Mouse (Mus musculus): ENCODE measurements at regions not wholly inside any gene's neighbourhood (a gene's known extent, or its start where the extent isn't known, plus 50 kb on each side); places are given as distances from the start of the nearest gene placed in this dataset.

DNA sequence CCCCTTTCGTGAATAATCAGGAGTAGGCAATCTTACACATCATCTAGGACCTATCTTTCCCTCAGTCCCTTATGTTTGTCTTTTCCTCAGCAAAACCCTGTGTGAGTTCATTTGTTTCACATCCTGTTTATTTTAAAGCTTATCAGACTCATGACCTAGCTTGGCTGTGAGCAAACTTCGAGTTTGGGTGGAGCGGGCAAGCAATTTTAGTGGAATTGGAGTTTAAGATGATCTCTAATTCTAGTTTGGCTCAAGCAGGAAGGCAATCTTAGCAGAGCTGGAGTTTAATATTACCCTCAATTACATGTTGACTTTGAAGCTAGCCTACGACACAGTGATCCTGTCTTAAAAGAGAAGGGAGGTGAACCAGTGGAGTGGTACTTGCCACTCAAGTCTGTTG lies 66.1 kb upstream of the Jak1 start:
- TF ChIP-seq EP300 (IDR thresholded peaks at IDR 0.05) (peak; percentile 68), CTCF (IDR thresholded peaks at IDR 0.05) (no peak)
